Mouse (Mus musculus) midbrain, embryonic 16.5 days (tissue): Measurements from ENCODE around the gene Rock2. TPM values are rescaled to one million over a fixed set of nuclear protein-coding genes. Genes with fewer than 3 reads are reported as not detected.

Experiments used
- ATAC-seq: fragments of 200-750 bp; cut with Nextera tagmentation; 2 replicates; pipeline ENCODE4 v1.8.0; 2017; ENCODE audit warnings: moderate TSS enrichment
- H3K27ac ChIP-seq: fragments of 300-500 bp; sonication (generic); 2 replicates; pipeline ENCODE4 v1.5.1; 2014; ENCODE audit warnings: mild to moderate bottlenecking, low read length, mixed read lengths
- H3K27me3 ChIP-seq: fragments of 300-500 bp; sonication (generic); 2 replicates; pipeline ENCODE4 v1.6.1; 2014; ENCODE audit warnings: low read depth, low read length, mixed read lengths; ENCODE audit not compliant: control insufficient read depth, insufficient read depth
- H3K36me3 ChIP-seq: fragments of 300-500 bp; sonication (generic); 2 replicates; pipeline ENCODE4 v1.6.1; 2014; ENCODE audit warnings: mild to moderate bottlenecking, low read length, moderate library complexity, mixed read lengths; ENCODE audit not compliant: control insufficient read depth, insufficient read depth
- H3K4me1 ChIP-seq: fragments of 300-500 bp; sonication (generic); 2 replicates; pipeline ENCODE4 v1.6.1; 2014; ENCODE audit warnings: mild to moderate bottlenecking, low read length, mixed read lengths; ENCODE audit not compliant: control insufficient read depth, insufficient read depth
- H3K4me2 ChIP-seq: fragments of 300-500 bp; sonication (generic); 2 replicates; pipeline ENCODE4 v1.6.1; 2014; ENCODE audit warnings: mild to moderate bottlenecking, low read length, mixed read lengths
- H3K4me3 ChIP-seq: fragments of 300-500 bp; sonication (generic); 2 replicates; pipeline ENCODE4 v1.5.1; 2014; ENCODE audit warnings: low read depth, mild to moderate bottlenecking, low read length, moderate library complexity, mixed read lengths
- H3K9ac ChIP-seq: fragments of 300-500 bp; sonication (generic); 2 replicates; pipeline ENCODE4 v1.6.1; 2014; ENCODE audit warnings: low read depth, low read length, mixed read lengths
- H3K9me3 ChIP-seq: fragments of 300-500 bp; sonication (generic); replicated peaks from 2 replicates; pipeline ENCODE4 v1.6.1; 2014; ENCODE audit warnings: mild to moderate bottlenecking, low read length, mixed read lengths; ENCODE audit not compliant: control insufficient read depth, poor library complexity, severe bottlenecking
- WGBS: fragments of 180-500 bp; shearing (Covaris S2); extraction: QIAGEN DNeasy Blood & Tissue Kit; methylation state at CpG from one replicate; pipeline ENCODE4 v1.1.7; 2014; 5-methylcytosine and 5-hydroxymethylcytosine counted together
- polyA plus RNA-seq: library from polyadenylated mRNA; unstranded; fragments of >200 nt; fragmentation: Nextera tagmentation; extraction: Ambion mirVana; gene quantifications from 2 replicates; pipeline ENCODE4 v1.2.1, GENCODE M21; 2015

Gene Rock2
- polyA plus RNA-seq, 1 experiment from 2014 or later, result 12.5 TPM

DNA sequence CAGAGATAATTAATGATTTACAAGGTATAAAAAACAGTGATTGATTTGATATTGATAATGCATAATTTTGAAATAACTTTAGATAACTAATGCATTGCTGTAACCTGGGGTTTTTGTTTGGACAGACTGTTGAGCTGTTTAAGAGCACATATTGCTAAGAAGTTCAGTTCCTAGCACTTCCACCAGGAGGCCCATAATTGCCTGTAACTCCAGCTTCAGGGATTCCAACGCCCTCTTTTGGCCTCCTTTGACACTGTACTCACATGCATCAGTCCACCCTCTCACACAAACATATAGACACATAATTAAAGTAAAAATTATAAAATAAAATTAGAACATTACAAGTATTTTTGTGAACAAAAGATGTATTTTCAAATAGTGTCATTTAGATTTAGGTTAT lies 64.2 kb downstream of the Rock2 start:
- peaks cover 27% of the 10 kb centered on the region for H3K36me3 ChIP-seq
- no peak overlapping the region for H3K9ac ChIP-seq
- ATAC-seq, result no peak
- no peaks in the 10 kb centered on the region for H3K27me3 ChIP-seq
- no peak overlapping the region for H3K4me2 ChIP-seq
- H3K9me3 ChIP-seq, result no peaks in the 10 kb centered on the region
- H3K4me3 ChIP-seq, result no peak overlapping the region
- 61% methylated on average over 1 of the region's 1 CpGs for WGBS
- H3K27ac ChIP-seq, result no peak overlapping the region
- no peaks in the 10 kb centered on the region for H3K4me1 ChIP-seq

DNA sequence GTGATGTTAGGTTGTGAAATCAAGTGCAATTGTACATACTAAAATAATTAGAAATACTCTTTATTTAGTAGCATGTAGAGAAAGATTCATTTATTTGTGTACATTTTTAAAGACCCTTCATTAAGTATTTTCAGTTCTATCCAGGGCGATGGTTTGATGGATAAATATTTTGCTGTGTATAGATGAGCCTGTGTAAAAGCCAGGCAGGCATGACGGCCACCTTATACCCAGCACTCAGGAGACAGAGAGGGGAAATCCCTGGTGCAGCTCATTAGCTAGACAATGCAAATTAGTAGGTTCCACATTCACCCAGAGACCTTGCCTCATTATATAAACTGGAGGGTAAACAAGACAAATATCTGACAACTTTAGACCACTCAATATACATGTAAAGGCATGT lies 68.7 kb downstream of the Rock2 start:
- 70% methylated on average over 2 of the region's 2 CpGs for WGBS
- H3K9me3 ChIP-seq, result no peaks in the 10 kb centered on the region
- ATAC-seq, result no peak
- H3K4me1 ChIP-seq, result no peaks in the 10 kb centered on the region
- H3K4me3 ChIP-seq, result no peak overlapping the region
- no peak overlapping the region for H3K27ac ChIP-seq
- H3K36me3 ChIP-seq, result peaks cover 18% of the 10 kb centered on the region
- H3K9ac ChIP-seq, result no peak overlapping the region
- H3K27me3 ChIP-seq, result no peaks in the 10 kb centered on the region
- no peak overlapping the region for H3K4me2 ChIP-seq

DNA sequence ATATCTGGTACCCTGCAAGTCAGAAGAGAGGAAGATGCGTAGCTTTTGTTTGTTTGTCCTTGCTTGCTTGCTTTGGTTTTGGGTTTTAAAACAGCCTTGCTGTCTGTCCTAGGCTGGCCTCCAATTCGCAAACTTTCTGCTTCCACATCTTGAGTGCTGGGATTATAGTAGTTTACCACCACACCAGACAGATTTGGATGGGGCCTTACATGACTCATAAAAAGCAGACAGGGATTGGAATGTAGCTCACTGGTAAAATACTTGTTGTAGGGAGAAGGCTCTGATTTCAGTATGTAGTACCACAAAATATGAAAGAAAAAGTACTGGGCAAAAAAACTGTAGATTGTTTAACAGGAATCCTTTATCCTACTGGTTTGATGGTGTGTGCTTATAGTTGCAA lies 72.1 kb downstream of the Rock2 start:
- Histone ChIP-seq H3K36me3 (peaks cover 16% of the 10 kb centered on the region), H3K4me1 (no peaks in the 10 kb centered on the region), H3K4me2 (no peak overlapping the region), H3K9ac (no peak overlapping the region), H3K9me3 (no peaks in the 10 kb centered on the region), H3K4me3 (no peak overlapping the region), H3K27ac (no peak overlapping the region), H3K27me3 (no peaks in the 10 kb centered on the region)
- ATAC-seq, result no peak
- WGBS, result 95% methylated on average over 2 of the region's 2 CpGs

GRCm38 (mm10) chr12:16977120-16977519 lies 82.4 kb downstream of the Rock2 start:
- Histone ChIP-seq H3K36me3 (peaks cover 30% of the 10 kb centered on the region), H3K9ac (no peak overlapping the region), H3K4me1 (no peaks in the 10 kb centered on the region), H3K27ac (no peak overlapping the region), H3K4me3 (no peak overlapping the region), H3K9me3 (no peaks in the 10 kb centered on the region), H3K4me2 (no peak overlapping the region), H3K27me3 (no peaks in the 10 kb centered on the region)
- no peak for ATAC-seq

DNA sequence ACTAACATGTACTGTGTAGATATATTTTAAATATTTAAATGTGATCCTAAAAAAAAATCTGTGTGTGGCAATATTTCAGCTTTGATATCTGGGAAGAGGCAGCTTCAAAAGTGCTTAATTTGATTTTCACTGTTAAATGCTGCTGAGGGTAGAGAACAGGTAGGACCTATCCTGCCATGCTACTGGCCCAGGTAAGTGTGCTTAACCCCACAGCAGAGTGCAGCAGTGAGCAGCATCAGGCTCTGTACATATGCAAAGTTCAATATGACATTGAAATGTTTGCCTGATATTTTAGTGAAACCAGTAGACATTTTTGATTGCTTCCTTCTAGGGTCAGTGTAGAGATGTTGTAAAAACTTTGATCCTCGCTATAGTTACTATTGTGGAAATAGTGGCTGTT lies 91.1 kb downstream of the Rock2 start:
- Histone ChIP-seq H3K27me3 (no peaks in the 10 kb centered on the region), H3K4me3 (no peak overlapping the region), H3K27ac (no peak overlapping the region), H3K9ac (no peak overlapping the region), H3K36me3 (peaks cover 13% of the 10 kb centered on the region), H3K4me2 (no peak overlapping the region), H3K9me3 (no peaks in the 10 kb centered on the region), H3K4me1 (no peaks in the 10 kb centered on the region)
- no peak for ATAC-seq
- 90% methylated on average over 1 of the region's 1 CpGs for WGBS

- H3K9me3 ChIP-seq, result no peaks in the 10 kb centered on the region
- no peak for ATAC-seq
- no peaks in the 10 kb centered on the region for H3K36me3 ChIP-seq
- H3K27ac ChIP-seq, result no peak overlapping the region
- H3K4me1 ChIP-seq, result no peaks in the 10 kb centered on the region
- no peak overlapping the region for H3K4me3 ChIP-seq
- no peaks in the 10 kb centered on the region for H3K27me3 ChIP-seq
- H3K9ac ChIP-seq, result no peak overlapping the region
- no peak overlapping the region for H3K4me2 ChIP-seq
- WGBS, result 64% methylated on average over 2 of the region's 2 CpGs
Observed at GRCm38 (mm10) chr12:16991376-16991775, 96.7 kb downstream of the Rock2 start.

- H3K9me3 ChIP-seq, result no peaks in the 10 kb centered on the region
- no peak overlapping the region for H3K4me3 ChIP-seq
- H3K36me3 ChIP-seq, result no peaks in the 10 kb centered on the region
- no peak for ATAC-seq
- H3K4me2 ChIP-seq, result no peak overlapping the region
- no peaks in the 10 kb centered on the region for H3K27me3 ChIP-seq
- WGBS, result 83% methylated on average over 2 of the region's 2 CpGs
- no peaks in the 10 kb centered on the region for H3K4me1 ChIP-seq
- H3K27ac ChIP-seq, result no peak overlapping the region
- H3K9ac ChIP-seq, result no peak overlapping the region
Observed at GRCm38 (mm10) chr12:16992355-16992754, 97.7 kb downstream of the Rock2 start.

- no peak overlapping the region for H3K27ac ChIP-seq
- no peaks in the 10 kb centered on the region for H3K9me3 ChIP-seq
- peaks cover 4% of the 10 kb centered on the region; the same call in 1 of the 2 replicates for H3K4me1 ChIP-seq
- H3K9ac ChIP-seq, result no peak overlapping the region
- ATAC-seq, result no peak
- no peak overlapping the region for H3K4me2 ChIP-seq
- peaks cover 16% of the 10 kb centered on the region for H3K27me3 ChIP-seq
- 86% methylated on average over 2 of the region's 2 CpGs for WGBS
- H3K4me3 ChIP-seq, result no peak overlapping the region
- H3K36me3 ChIP-seq, result no peaks in the 10 kb centered on the region
Observed at GRCm38 (mm10) chr12:16994291-16994690, 99.6 kb downstream of the Rock2 start.

DNA sequence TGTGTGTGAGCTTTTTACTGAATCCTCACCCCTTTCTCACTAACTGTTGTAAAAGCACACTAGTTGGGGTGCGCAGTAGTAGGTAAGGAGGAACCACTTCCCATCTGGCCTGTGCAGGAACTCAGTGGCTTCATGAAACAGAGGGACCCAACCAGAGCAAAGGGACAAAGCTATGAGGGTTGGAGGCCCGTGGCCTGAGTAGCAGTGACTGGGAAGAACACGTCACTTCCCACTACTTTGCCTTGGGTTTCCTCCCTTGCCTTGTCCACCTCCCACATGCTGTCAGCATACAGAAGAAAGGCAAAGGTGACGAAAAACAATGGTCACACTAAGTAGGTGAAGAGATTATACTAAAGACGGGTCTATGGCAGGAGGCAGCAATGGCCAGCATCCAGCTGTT lies 101.6 kb downstream of the Rock2 start:
- WGBS, result 82% methylated on average over 5 of the region's 5 CpGs
- no peak overlapping the region for H3K4me2 ChIP-seq
- peaks cover 26% of the 10 kb centered on the region for H3K27me3 ChIP-seq
- ATAC-seq, result no peak
- H3K4me1 ChIP-seq, result peaks cover 9% of the 10 kb centered on the region; the same call in 1 of the 2 replicates
- no peak overlapping the region for H3K9ac ChIP-seq
- no peaks in the 10 kb centered on the region for H3K36me3 ChIP-seq
- H3K4me3 ChIP-seq, result no peak overlapping the region
- H3K27ac ChIP-seq, result no peak overlapping the region
- no peaks in the 10 kb centered on the region for H3K9me3 ChIP-seq
